Mouse (Mus musculus) lung, adult 2 months (tissue): ENCODE data around the gene Igf2bp1.

ENCODE experiments used
- CTCF ChIP-seq: fragments of 200-500 bp; IDR thresholded peaks from 2 replicates; pipeline ENCODE4 v1.5.1; 2011; ENCODE audit warnings: mild to moderate bottlenecking, low read length, control low read depth; ENCODE audit not compliant: insufficient read depth
- POLR2A ChIP-seq: fragments of 200-500 bp; IDR thresholded peaks from 2 replicates; pipeline ENCODE4 v1.6.1; 2011; ENCODE audit warnings: low read depth, mild to moderate bottlenecking, control low read depth, low read length, borderline replicate concordance; ENCODE audit errors: extremely low read depth

DNA sequence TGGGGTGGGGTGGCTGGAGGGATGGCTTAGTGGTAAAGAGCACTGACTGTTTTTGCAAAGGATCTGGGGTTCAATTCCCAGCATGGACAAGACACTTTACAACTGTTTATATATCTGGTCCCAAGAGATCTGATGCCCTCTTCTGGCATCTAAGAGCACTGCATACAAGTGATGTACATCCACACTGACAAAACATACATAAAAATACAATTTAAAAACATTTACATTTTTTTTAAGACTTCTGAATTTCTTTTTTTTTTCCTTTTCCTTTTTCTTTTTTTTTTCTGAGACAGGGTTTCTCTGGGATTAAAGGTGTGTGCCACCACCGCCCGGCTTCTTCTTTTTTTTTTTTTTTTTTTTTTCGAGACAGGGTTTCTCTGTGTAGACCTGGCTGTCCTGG, 27.5 kb upstream of the Igf2bp1 start:
- TF ChIP-seq CTCF (no peak), POLR2A (no peak)
